Mouse (Mus musculus) liver, postnatal 0 days (tissue): Measurements from ENCODE around the gene Rnf181.

Source experiments
- CTCF ChIP-seq: sonication (generic); IDR thresholded peaks from 2 replicates; pipeline ENCODE4 v1.5.1; 2016; ENCODE audit warnings: antibody characterized with exemption, low read depth
- EP300 ChIP-seq: IDR thresholded peaks from 2 replicates; pipeline ENCODE4 v1.6.1; 2016; ENCODE audit warnings: antibody characterized with exemption, low read depth, mild to moderate bottlenecking

DNA sequence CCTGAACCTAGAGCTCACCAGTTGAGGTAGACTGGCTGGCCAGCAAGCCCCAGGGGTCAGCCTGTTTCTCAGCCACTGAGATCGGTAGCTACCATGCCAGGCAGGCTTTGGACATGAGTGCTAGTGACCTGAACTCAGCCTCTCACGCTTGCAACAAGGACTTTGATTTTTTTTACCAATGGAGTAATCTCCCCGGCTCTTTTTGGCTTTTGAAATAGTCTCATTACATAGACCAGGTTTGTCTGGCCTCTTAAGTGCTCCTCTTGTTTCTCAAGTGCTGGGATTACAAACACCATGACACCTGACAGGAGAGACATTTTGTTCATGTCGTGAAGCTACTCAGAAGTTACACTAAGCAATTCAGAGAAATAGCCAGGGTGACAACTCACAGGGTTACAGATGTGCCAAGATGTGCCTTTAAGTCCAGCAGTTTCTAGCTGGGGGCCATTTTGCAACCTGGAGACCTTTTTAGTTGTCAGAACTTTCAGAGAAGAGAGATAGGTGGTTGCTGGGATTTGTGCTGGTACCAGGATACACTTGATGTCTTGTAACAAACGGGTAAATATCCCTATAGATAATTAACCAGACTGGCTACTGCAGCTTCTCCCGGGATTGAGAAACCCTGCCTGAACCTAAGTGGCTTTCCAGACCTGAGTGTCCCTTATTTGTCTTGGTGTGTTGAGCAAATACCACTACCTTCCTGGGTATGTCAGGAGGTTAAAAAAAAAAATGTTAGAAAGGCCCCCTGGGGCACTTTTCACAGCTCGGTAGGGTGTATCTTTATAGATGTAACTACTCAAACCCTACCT, 49.4 kb upstream of the Rnf181 start:
- TF ChIP-seq CTCF (no peak), EP300 (no peak)
